Mouse (Mus musculus): ENCODE results near the gene Robo3.

Gene Robo3

GRCm38 (mm10) chr9:37368081-37368830, 64.8 kb downstream of the Robo3 start:
- DNase-seq (ENCODE audit: low spot score in 2 of 2), result no peak

DNA sequence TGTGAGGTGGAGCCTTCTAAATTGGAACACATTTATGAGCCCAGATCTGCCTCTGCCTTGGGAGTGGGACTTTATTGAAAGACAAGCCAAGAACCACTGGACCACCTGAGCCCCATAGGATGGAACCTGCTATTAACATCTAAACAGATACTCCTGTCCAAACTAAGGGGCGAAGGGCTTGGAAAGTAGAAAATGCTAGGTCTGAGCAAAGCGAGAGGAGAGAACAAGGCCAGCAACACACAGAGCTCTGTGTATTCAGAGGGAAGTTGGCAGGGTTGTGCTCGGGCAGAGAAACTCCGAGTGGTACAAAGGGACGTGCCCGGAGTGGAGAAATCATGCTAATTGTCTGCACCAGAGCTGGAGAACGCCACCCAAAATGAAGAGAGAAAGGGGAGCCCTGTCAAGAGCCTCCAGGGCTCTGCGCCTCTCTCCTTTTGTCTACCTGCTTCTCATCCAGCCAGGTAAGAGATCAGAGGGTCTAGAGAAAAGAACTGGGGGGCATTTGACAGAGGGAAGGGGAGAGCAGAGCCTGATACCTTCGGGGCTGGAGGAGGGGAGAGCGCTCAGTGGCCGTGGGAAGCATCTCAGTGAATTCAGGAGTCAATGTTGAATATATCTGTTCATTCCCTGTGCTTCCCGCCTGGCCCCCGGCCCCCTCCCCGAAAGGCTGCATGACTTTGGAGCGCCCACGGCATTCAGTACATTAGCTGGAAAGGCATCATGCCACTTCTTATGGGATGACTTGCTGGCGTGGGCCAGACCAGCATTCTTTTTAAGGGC, 65.6 kb downstream of the Robo3 start, which contains the start of gene Hepacam:
Gene Hepacam, plus strand, starts transcription at position 51 of the 780 bp plus-strand sequence.
- no peak for DNase-seq (ENCODE audit: low spot score in 2 of 2)

- DNase-seq (ENCODE audit: low spot score in 2 of 2), result no peak
These were observed 67.3 kb downstream of the Robo3 start for GRCm38 (mm10) chr9:37365706-37366105.

All from spleen, postnatal 36 days (tissue).